Mouse (Mus musculus): ENCODE measurements around the gene Smg9. TPM values are rescaled to one million over a fixed set of nuclear protein-coding genes. Genes with fewer than 3 reads are reported as not detected.

Gene Smg9
- polyA plus RNA-seq, 1 experiment from 2014 or later = 20.9 TPM

GRCm38 (mm10) chr7:24470356-24470755 lies 70.9 kb downstream of the Smg9 start:
- no peaks in the 10 kb centered on the region for H3K9me3 ChIP-seq (ENCODE audit: control insufficient read depth, low read length)
- no peak for ATAC-seq (ENCODE audit: low FRiP score)
- H3K9ac ChIP-seq (ENCODE audit: low read length) = no peak overlapping the region
- no peak overlapping the region for H3K4me2 ChIP-seq
- WGBS = 93% methylated on average over 7 of the region's 7 CpGs
- H3K36me3 ChIP-seq (ENCODE audit: control insufficient read depth, insufficient read depth, low read length) = no peaks in the 10 kb centered on the region
- peak; percentile 37 for DNase-seq (ENCODE audit: low spot score, missing footprints)
- no peak overlapping the region for H3K4me3 ChIP-seq (ENCODE audit: low read depth, low read length)
- no peaks in the 10 kb centered on the region for H3K27me3 ChIP-seq (ENCODE audit: control insufficient read depth, insufficient read depth, low read length)
- H3K4me1 ChIP-seq (ENCODE audit: control insufficient read depth, insufficient read depth, low read length) = no peaks in the 10 kb centered on the region
- H3K27ac ChIP-seq (ENCODE audit: low read depth, low read length) = no peak overlapping the region

Other genes starting within 250 kb of the Smg9 start
- 4.6 and 4.8 TPM in 2 replicates for gene Zfp114, start 224.6 kb upstream of the Smg9 start, polyA plus RNA-seq (2014; fragmentation: Nextera tagmentation; extraction: Ambion mirVana)
- gene Zfp111, start 188.2 kb upstream of the Smg9 start, polyA plus RNA-seq (2014; fragmentation: Nextera tagmentation; extraction: Ambion mirVana) = 10.5 and 11.3 TPM in 2 replicates
- gene Zfp109, start 162.1 kb upstream of the Smg9 start, polyA plus RNA-seq (2014; fragmentation: Nextera tagmentation; extraction: Ambion mirVana) = 4.5 and 5.1 TPM in 2 replicates
- gene Zfp108, start 144.8 kb upstream of the Smg9 start, polyA plus RNA-seq (2014; fragmentation: Nextera tagmentation; extraction: Ambion mirVana) = 2.5 and 2.7 TPM in 2 replicates
- gene Zfp93, start 129.2 kb upstream of the Smg9 start, polyA plus RNA-seq (2014; fragmentation: Nextera tagmentation; extraction: Ambion mirVana) = 7.1 and 8.8 TPM in 2 replicates
- gene Zfp61, start 98.4 kb upstream of the Smg9 start, polyA plus RNA-seq (2014; fragmentation: Nextera tagmentation; extraction: Ambion mirVana) = 37.1 and 40.8 TPM in 2 replicates
- gene Zfp94, start 83.0 kb upstream of the Smg9 start, polyA plus RNA-seq (2014; fragmentation: Nextera tagmentation; extraction: Ambion mirVana) = 13.0 and 14.3 TPM in 2 replicates
- gene Tescl, start 65.7 kb upstream of the Smg9 start, polyA plus RNA-seq (2014; fragmentation: Nextera tagmentation; extraction: Ambion mirVana) = 0.26 TPM in 1 of 2 replicates, not detected in the other
- gene Lypd5, start 50.4 kb upstream of the Smg9 start, polyA plus RNA-seq (2014; fragmentation: Nextera tagmentation; extraction: Ambion mirVana) = not detected in 2 replicates
- gene Kcnn4, start 29.4 kb upstream of the Smg9 start, polyA plus RNA-seq (2014; fragmentation: Nextera tagmentation; extraction: Ambion mirVana) = 2.8 and 3.4 TPM in 2 replicates
- gene Irgc1, start 52.7 kb downstream of the Smg9 start, polyA plus RNA-seq (2014; fragmentation: Nextera tagmentation; extraction: Ambion mirVana) = not detected in 2 replicates
- 0.86 and 1.4 TPM in 2 replicates for gene Plaur, start 62.9 kb downstream of the Smg9 start, polyA plus RNA-seq (2014; fragmentation: Nextera tagmentation; extraction: Ambion mirVana)
- gene Cadm4, start 82.4 kb downstream of the Smg9 start, polyA plus RNA-seq (2014; fragmentation: Nextera tagmentation; extraction: Ambion mirVana) = 6.6 and 6.7 TPM in 2 replicates
- gene Zfp428, start 107.4 kb downstream of the Smg9 start, polyA plus RNA-seq (2014; fragmentation: Nextera tagmentation; extraction: Ambion mirVana) = 83.8 and 83.9 TPM in 2 replicates
- 0.55 and 0.59 TPM in 2 replicates for gene AC161166.1, start 112.8 kb downstream of the Smg9 start, polyA plus RNA-seq (2014; fragmentation: Nextera tagmentation; extraction: Ambion mirVana)
- gene Irgq, start 131.1 kb downstream of the Smg9 start, polyA plus RNA-seq (2014; fragmentation: Nextera tagmentation; extraction: Ambion mirVana) = 13.4 and 14.0 TPM in 2 replicates
- not detected in 2 replicates for gene Pinlyp, start 146.5 kb downstream of the Smg9 start, polyA plus RNA-seq (2014; fragmentation: Nextera tagmentation; extraction: Ambion mirVana)
- 91.9 and 101 TPM in 2 replicates for gene Xrcc1, start 146.7 kb downstream of the Smg9 start, polyA plus RNA-seq (2014; fragmentation: Nextera tagmentation; extraction: Ambion mirVana)
- gene Ethe1, start 187.9 kb downstream of the Smg9 start, polyA plus RNA-seq (2014; fragmentation: Nextera tagmentation; extraction: Ambion mirVana) = 18.8 and 19.6 TPM in 2 replicates
- 1.0 and 1.4 TPM in 2 replicates for gene Zfp575, start 188.0 kb downstream of the Smg9 start, polyA plus RNA-seq (2014; fragmentation: Nextera tagmentation; extraction: Ambion mirVana)
- 0.07 TPM in 1 of 2 replicates, not detected in the other for gene Phldb3, start 211.1 kb downstream of the Smg9 start, polyA plus RNA-seq (2014; fragmentation: Nextera tagmentation; extraction: Ambion mirVana)
- 0.76 and 0.83 TPM in 2 replicates for gene Lypd3, start 236.9 kb downstream of the Smg9 start, polyA plus RNA-seq (2014; fragmentation: Nextera tagmentation; extraction: Ambion mirVana)

Measured in midbrain, embryonic 11.5 days (tissue).